Mouse (Mus musculus) ES-Bruce4 (cell line): ENCODE results near the gene Ap1g1.

Source experiments
- CTCF ChIP-seq: IDR thresholded peaks from one replicate; pipeline ENCODE4 v1.8.1; 2011; ENCODE audit warnings: low read depth, low read length
- POLR2A ChIP-seq: IDR thresholded peaks from one replicate; pipeline ENCODE4 v1.8.1; 2011; ENCODE audit warnings: low read length; ENCODE audit not compliant: insufficient read depth

- TF ChIP-seq POLR2A (no peak), CTCF (no peak)
Observed at GRCm38 (mm10) chr8:109889211-109889610, 110.9 kb downstream of the Ap1g1 start.
